Mouse (Mus musculus): ENCODE measurements around the gene Hoxa6.

- TF ChIP-seq MAX (IDR thresholded peaks at IDR 0.05; ENCODE audit: low read length) = no peak
- no peak for TF ChIP-seq POLR2A (IDR thresholded peaks at IDR 0.05; ENCODE audit: low read depth, low read length)
- TF ChIP-seq CTCF (conservative IDR thresholded peaks at IDR 0.05 in 1 of 2, IDR thresholded peaks at IDR 0.05 in 1 of 2; ENCODE audit: low read depth in 2 of 2, low read length in 2 of 2) = no peak
- no peak for TF ChIP-seq TCF12 (IDR thresholded peaks at IDR 0.05; ENCODE audit: low read depth, low read length)
- TF ChIP-seq KAT2A (IDR thresholded peaks at IDR 0.05; ENCODE audit: insufficient replicate concordance, low read length) = no peak
- TF ChIP-seq ETS1 (conservative IDR thresholded peaks at IDR 0.05; ENCODE audit: low read depth, low read length) = no peak
- no peak for TF ChIP-seq EP300 (IDR thresholded peaks at IDR 0.05; ENCODE audit: low read length)
- TF ChIP-seq ELF1 (IDR thresholded peaks at IDR 0.05; ENCODE audit: low read depth, low read length) = no peak
- no peak for TF ChIP-seq MAFK (IDR thresholded peaks at IDR 0.05; ENCODE audit: insufficient replicate concordance, low read length)
- no peak for TF ChIP-seq E2F4 (IDR thresholded peaks at IDR 0.05; ENCODE audit: insufficient replicate concordance, low read depth, low read length)
- no peak for TF ChIP-seq USF1 (IDR thresholded peaks at IDR 0.05; ENCODE audit: low read depth, low read length)
- TF ChIP-seq ZKSCAN1 (IDR thresholded peaks at IDR 0.05; ENCODE audit: borderline replicate concordance, low read depth, low read length) = no peak
- TF ChIP-seq MYC (IDR thresholded peaks at IDR 0.05; ENCODE audit: low read depth, low read length) = no peak
- TF ChIP-seq CHD2 (IDR thresholded peaks at IDR 0.05; ENCODE audit: low read length) = no peak
These were observed 40.8 kb downstream of the Hoxa6 start for GRCm38 (mm10) chr6:52167736-52168161.

All from CH12.LX (cell line).